Comparison of ENCODE assay signal across 7 mouse cellular contexts in genomic region chr10:16637006-16637405, GRCm38 (mm10).
A peak's percentile ranks its signal among the peaks of the same experiment; 100 is the strongest.
DNase-seq lines count a peak whose midpoint lies in the region; ATAC-seq and TF ChIP-seq lines count a peak whose summit lies in the region.

No protein-coding gene starts in this region.

- no peak overlapping the region for H3K4me3 ChIP-seq in layer of hippocampus, adult 2 months
- no peak overlapping the region for H3K4me3 ChIP-seq in bone marrow, adult 2 months (replicated peaks; ENCODE audit: control insufficient read depth, low read depth, low read length)

- peak; percentile 67 for ATAC-seq in inflammation-experienced regulatory T-cells, adult 6 months

- DNase-seq in layer of hippocampus, adult 2 months (ENCODE audit: low spot score in 2 of 2), result peak in 1 of 2 experiments; percentile 12
- DNase-seq in layer of hippocampus, postnatal 25 days (ENCODE audit: extremely low spot score in 1 of 2, low spot score in 1 of 2), result no peak
- DNase-seq in MN1 (ENCODE audit: low spot score), result peak; percentile 56
- peak; percentile 26 for DNase-seq in ovary, postnatal 36 days (ENCODE audit: low spot score)
- no peak for DNase-seq in right cerebral cortex, postnatal 36 days (ENCODE audit: low spot score in 2 of 2)

- no peaks in the 10 kb centered on the region for H3K4me1 ChIP-seq in bone marrow, adult 2 months (ENCODE audit: control insufficient read depth, insufficient read depth, low read length)

- TF ChIP-seq CTCF in layer of hippocampus, adult 2 months (conservative IDR thresholded peaks at IDR 0.05), result peak; percentile 70
- TF ChIP-seq CTCF in bone marrow, adult 2 months (IDR thresholded peaks at IDR 0.05; ENCODE audit: control insufficient read depth, insufficient read depth, low read length), result peak; percentile 49

- no peak overlapping the region for H3K27ac ChIP-seq in layer of hippocampus, adult 2 months
- no peak overlapping the region for H3K27ac ChIP-seq in bone marrow, adult 2 months (ENCODE audit: control insufficient read depth, insufficient read depth, low read depth, low read length, poor library complexity)

- no peak for TF ChIP-seq POLR2A in bone marrow, adult 2 months (IDR thresholded peaks at IDR 0.05; ENCODE audit: borderline replicate concordance, control insufficient read depth, low read depth, low read length)

Comparison
In these comparisons a context has a peak if more than half of its experiments do, and no peak if none do; other contexts are left out.
1. DNase-seq: peak in MN1 (single experiment) and ovary, postnatal 36 days (single experiment); none in layer of hippocampus, postnatal 25 days (0 of 2) and right cerebral cortex, postnatal 36 days (0 of 2).